Mouse (Mus musculus): ENCODE measurements around the gene Kcnq1.

GRCm38 (mm10) chr7:143075394-143075793, 30.8 kb upstream of the Kcnq1 start:
- TF ChIP-seq POLR2A (IDR thresholded peaks at IDR 0.05; ENCODE audit: low read depth, low read length) (no peak), CTCF (IDR thresholded peaks at IDR 0.05; ENCODE audit: extremely low read depth, insufficient read length, insufficient replicate concordance, low read depth, low read length) (no peak)
